Mouse (Mus musculus) retina, embryonic 14.5 days (tissue): ENCODE data around the gene Bmi1.

Experiments used
- DNase-seq: peaks from one replicate; pipeline ENCODE4 v3.0.0-alpha.2; 2015; ENCODE audit warnings: low spot score

Gene Bmi1

GRCm38 (mm10) chr2:18688286-18688685 lies 11.5 kb downstream of the Bmi1 start:
- no peak for DNase-seq

GRCm38 (mm10) chr2:18688708-18689063 lies 11.9 kb downstream of the Bmi1 start:
- DNase-seq, result no peak

- no peak for DNase-seq
Measured at GRCm38 (mm10) chr2:18689064-18689921, 12.5 kb downstream of the Bmi1 start.

- DNase-seq, result no peak
Measured at GRCm38 (mm10) chr2:18690055-18690691, 13.4 kb downstream of the Bmi1 start.

- DNase-seq, result no peak
Measured at GRCm38 (mm10) chr2:18690756-18691155, 13.9 kb downstream of the Bmi1 start.

- no peak for DNase-seq
Measured at GRCm38 (mm10) chr2:18692031-18692430, 15.2 kb downstream of the Bmi1 start.

GRCm38 (mm10) chr2:18692548-18692947 lies 15.7 kb downstream of the Bmi1 start:
- DNase-seq, result no peak

- DNase-seq, result no peak
Measured at GRCm38 (mm10) chr2:18693491-18693870, 16.7 kb downstream of the Bmi1 start.

- peak; percentile 81 for DNase-seq
Measured at GRCm38 (mm10) chr2:18693871-18694610, 17.2 kb downstream of the Bmi1 start, which contains the start of gene Spag6. Spag6 (plus strand) TSS chr2:18694032.

GRCm38 (mm10) chr2:18694611-18694950 lies 17.8 kb downstream of the Bmi1 start:
- DNase-seq, result no peak

GRCm38 (mm10) chr2:18695163-18695562 lies 18.3 kb downstream of the Bmi1 start:
- DNase-seq, result peak; percentile 24

GRCm38 (mm10) chr2:18695629-18696150 lies 18.9 kb downstream of the Bmi1 start:
- DNase-seq, result no peak

- DNase-seq, result no peak
Measured at GRCm38 (mm10) chr2:18697591-18698244, 20.9 kb downstream of the Bmi1 start.

GRCm38 (mm10) chr2:18698663-18699385 lies 22.0 kb downstream of the Bmi1 start:
- DNase-seq, result peak; percentile 60

- DNase-seq, result peak; percentile 39
Measured at GRCm38 (mm10) chr2:18699401-18699990, 22.7 kb downstream of the Bmi1 start.

GRCm38 (mm10) chr2:18710356-18710755 lies 33.5 kb downstream of the Bmi1 start:
- no peak for DNase-seq

GRCm38 (mm10) chr2:18713071-18713470 lies 36.3 kb downstream of the Bmi1 start:
- DNase-seq, result no peak

GRCm38 (mm10) chr2:18714337-18714736 lies 37.5 kb downstream of the Bmi1 start:
- no peak for DNase-seq

- DNase-seq, result no peak
Measured at GRCm38 (mm10) chr2:18718521-18718920, 41.7 kb downstream of the Bmi1 start.

GRCm38 (mm10) chr2:18722208-18722830 lies 45.5 kb downstream of the Bmi1 start:
- DNase-seq, result no peak

- no peak for DNase-seq
Measured at GRCm38 (mm10) chr2:18724462-18724861, 47.6 kb downstream of the Bmi1 start.
